Mouse (Mus musculus): ENCODE measurements around the gene Gm20388. TPM values are rescaled to one million over a fixed set of nuclear protein-coding genes. Genes with fewer than 3 reads are reported as not detected.

The Gm20388 gene
- polyA plus RNA-seq, 1 experiment from 2014 or later: not detected

DNA sequence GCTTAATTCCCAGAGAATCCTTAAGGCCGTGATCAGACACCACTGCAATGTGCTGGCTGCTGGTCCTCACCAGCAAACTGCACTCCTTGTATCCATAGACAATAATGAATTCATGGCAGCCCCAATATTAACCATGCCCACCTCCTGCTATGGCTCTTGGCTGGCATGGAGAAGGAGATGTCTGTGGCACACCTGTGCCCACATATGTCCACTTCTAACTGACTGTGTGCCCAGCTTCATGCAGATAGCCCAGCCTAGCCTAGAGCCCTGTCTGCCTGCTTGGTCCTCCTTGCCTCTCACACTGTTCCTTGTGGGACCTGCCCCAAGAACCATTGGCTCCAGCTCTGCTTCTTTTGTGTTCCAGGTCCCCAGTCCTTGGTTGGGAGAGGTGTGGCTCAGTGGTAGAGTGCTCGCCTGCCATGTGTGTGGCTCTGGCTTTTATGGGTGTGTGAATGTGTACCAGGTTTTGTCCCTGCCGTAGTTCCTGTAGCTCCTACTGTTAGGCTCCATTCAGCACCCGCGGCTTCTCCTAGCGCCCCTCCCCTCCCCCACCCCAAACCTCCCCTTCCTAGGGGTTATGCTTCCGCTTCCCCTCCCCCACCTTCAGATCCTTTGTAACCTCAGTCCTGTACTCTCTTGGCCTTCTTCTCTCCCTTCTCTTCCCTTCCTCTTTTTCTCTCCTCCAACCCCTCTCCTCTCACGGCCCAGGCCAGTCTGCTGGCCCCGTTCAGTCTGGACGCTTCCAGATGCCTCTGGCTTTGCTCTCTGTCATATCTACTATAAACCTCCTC, 2646.8 kb downstream of the Gm20388 start:
- ATAC-seq (ENCODE audit: low FRiP score, low TSS enrichment): no peak
- 43% methylated on average over 10 of the region's 10 CpGs for WGBS
- Histone ChIP-seq H3K9ac (ENCODE audit: low read depth, low read length) (no peak overlapping the region), H3K9me3 (ENCODE audit: control insufficient read depth, low read length) (no peaks in the 10 kb centered on the region), H3K27ac (ENCODE audit: low read depth, low read length) (no peak overlapping the region; the same call in 1 of the 2 replicates), H3K4me3 (ENCODE audit: low read length) (no peak overlapping the region), H3K4me2 (replicated peaks; ENCODE audit: low read depth, low read length) (no peak overlapping the region), H3K27me3 (ENCODE audit: control insufficient read depth, insufficient read depth, low read length) (no peaks in the 10 kb centered on the region), H3K4me1 (ENCODE audit: control insufficient read depth, insufficient read depth, low read length) (0 out of 2 replicates have a peak, but pooled peaks cover 8% of the 10 kb centered on the region), H3K36me3 (ENCODE audit: control insufficient read depth, insufficient read depth, low read length) (no peaks in the 10 kb centered on the region)

DNA sequence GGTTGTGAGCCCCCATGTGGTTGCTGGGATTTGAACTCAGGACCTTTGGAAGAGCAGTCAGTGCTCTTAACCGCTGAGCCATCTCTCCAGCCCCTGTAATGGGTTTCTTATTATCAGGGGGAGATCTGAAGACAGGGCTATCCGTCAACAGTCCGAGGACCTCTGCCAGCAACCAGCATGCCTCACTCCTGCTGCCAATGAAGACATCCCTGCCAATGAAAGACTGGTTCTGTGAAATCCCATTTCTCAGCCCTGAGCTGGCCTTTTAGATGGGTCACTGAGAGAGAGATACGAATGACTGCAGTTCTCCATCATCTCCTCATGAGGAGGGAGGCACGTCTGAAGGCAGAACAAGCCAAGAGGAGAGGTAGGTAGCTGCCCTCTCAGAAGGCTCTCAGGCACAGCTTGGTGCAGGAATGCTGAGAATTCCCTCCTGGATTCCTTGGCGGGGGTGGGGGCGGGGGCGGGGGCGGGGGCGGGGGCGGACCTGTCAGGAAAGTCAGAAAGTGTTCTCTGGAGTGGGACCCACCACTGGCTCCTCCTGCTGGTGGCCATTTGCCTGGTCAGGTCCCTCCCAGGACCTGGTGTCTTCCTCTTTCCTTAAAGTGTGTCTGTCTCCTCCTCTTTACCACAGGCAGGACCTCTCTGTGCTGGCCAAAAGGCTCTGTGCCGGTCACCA, 2648.2 kb downstream of the Gm20388 start:
- no peaks in the 10 kb centered on the region for H3K9me3 ChIP-seq (ENCODE audit: control insufficient read depth, low read length)
- no peaks in the 10 kb centered on the region for H3K36me3 ChIP-seq (ENCODE audit: control insufficient read depth, insufficient read depth, low read length)
- no peak overlapping the region for H3K4me2 ChIP-seq (replicated peaks; ENCODE audit: low read depth, low read length)
- 0 out of 2 replicates have a peak, but pooled peaks cover 8% of the 10 kb centered on the region for H3K4me1 ChIP-seq (ENCODE audit: control insufficient read depth, insufficient read depth, low read length)
- peak; percentile 37; the same call in 1 of the 2 replicates for ATAC-seq (ENCODE audit: low FRiP score, low TSS enrichment)
- no peak overlapping the region for H3K9ac ChIP-seq (ENCODE audit: low read depth, low read length)
- peak overlapping the region; percentile 55; the same call in 1 of the 2 replicates for H3K27ac ChIP-seq (ENCODE audit: low read depth, low read length)
- 17% methylated on average over 12 of the region's 12 CpGs for WGBS
- H3K4me3 ChIP-seq (ENCODE audit: low read length): no peak overlapping the region
- no peaks in the 10 kb centered on the region for H3K27me3 ChIP-seq (ENCODE audit: control insufficient read depth, insufficient read depth, low read length)

DNA sequence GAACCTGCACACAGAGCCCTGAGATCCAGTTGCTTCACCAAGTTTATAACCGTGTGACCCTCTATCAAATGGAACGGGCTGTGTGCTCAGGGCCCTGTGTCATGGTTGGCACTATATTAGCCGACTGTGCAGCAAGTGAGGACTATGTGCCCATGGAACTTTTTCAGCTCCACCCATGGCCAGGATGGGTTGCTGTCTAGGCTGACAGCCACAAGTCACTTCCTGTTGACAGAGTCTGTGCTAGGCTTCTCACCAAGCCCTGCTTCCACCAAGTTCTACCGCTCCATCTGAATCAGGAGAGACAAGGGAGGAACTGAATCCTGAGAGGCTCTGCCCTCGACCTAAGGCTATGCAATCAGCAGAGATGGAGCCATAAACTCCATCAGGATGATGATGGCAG, 2650.6 kb downstream of the Gm20388 start:
- no peak for ATAC-seq (ENCODE audit: low FRiP score, low TSS enrichment)
- no peak overlapping the region for H3K27ac ChIP-seq (ENCODE audit: low read depth, low read length)

DNA sequence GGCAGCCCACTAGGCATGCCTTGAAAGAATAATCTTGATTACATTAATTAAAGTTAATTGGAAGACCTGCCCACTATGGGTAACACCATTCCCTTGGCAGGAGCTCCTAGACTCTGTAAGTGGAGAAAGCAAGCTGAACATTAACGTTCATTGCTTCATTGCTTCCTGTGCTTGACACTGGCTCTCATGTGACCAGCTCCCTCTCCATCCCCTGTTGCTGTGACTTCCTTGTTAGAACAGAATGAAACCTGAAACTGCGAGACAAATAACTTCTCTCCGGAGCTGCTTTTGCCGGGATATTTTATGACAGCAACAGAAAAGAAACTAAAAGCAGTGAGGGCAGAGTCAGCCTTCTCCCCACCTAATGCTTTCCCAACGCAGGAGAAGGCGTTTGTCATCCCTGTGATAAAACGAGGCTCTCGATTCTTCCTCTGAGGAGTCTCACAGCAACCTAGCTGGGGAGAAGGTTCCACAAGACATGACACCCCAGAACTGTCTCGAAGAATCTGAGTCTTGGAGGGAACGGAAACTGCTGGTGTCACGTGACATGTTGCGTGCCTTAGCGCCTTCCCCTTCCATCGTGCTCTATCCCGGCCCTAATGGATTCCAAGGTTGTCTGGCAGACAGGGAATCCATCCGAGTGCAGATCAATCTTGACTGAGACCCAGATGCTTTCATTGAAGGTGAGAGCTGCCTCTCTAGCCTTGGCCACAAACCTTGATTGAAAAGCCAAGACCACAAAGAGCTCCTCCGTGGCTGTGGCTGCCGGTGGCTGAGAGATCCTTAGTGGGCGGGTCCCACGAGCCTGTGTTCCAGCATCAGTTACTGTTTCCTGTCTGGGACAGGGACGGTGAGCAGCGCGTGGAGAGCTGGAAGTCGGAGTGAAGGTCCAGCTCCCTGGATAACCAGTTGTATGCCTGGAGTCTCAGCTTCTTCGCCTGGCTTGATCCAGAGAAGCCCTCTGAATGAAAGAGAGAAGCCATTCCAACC, 2654.0 kb downstream of the Gm20388 start:
- Histone ChIP-seq H3K9ac (ENCODE audit: low read depth, low read length) (no peak overlapping the region), H3K4me3 (ENCODE audit: low read length) (no peak overlapping the region), H3K9me3 (ENCODE audit: control insufficient read depth, low read length) (no peaks in the 10 kb centered on the region), H3K27me3 (ENCODE audit: control insufficient read depth, insufficient read depth, low read length) (no peaks in the 10 kb centered on the region), H3K36me3 (ENCODE audit: control insufficient read depth, insufficient read depth, low read length) (peaks cover 6% of the 10 kb centered on the region), H3K4me1 (ENCODE audit: control insufficient read depth, insufficient read depth, low read length) (peaks cover 19% of the 10 kb centered on the region), H3K4me2 (replicated peaks; ENCODE audit: low read depth, low read length) (no peak overlapping the region), H3K27ac (ENCODE audit: low read depth, low read length) (no peak overlapping the region)
- no peak for ATAC-seq (ENCODE audit: low FRiP score, low TSS enrichment)
- WGBS: 74% methylated on average over 25 of the region's 25 CpGs

More for the DNA sequence above, 2650.6 kb downstream of the Gm20388 start:
- H3K36me3 ChIP-seq (ENCODE audit: control insufficient read depth, insufficient read depth, low read length): no peaks in the 10 kb centered on the region
- WGBS: 85% methylated on average over 5 of the region's 5 CpGs
- no peak overlapping the region for H3K9ac ChIP-seq (ENCODE audit: low read depth, low read length)
- no peaks in the 10 kb centered on the region for H3K9me3 ChIP-seq (ENCODE audit: control insufficient read depth, low read length)
- H3K27me3 ChIP-seq (ENCODE audit: control insufficient read depth, insufficient read depth, low read length): no peaks in the 10 kb centered on the region
- 0 out of 2 replicates have a peak, but pooled peaks cover 7% of the 10 kb centered on the region for H3K4me1 ChIP-seq (ENCODE audit: control insufficient read depth, insufficient read depth, low read length)
- H3K4me3 ChIP-seq (ENCODE audit: low read length): no peak overlapping the region
- H3K4me2 ChIP-seq (replicated peaks; ENCODE audit: low read depth, low read length): no peak overlapping the region

DNA sequence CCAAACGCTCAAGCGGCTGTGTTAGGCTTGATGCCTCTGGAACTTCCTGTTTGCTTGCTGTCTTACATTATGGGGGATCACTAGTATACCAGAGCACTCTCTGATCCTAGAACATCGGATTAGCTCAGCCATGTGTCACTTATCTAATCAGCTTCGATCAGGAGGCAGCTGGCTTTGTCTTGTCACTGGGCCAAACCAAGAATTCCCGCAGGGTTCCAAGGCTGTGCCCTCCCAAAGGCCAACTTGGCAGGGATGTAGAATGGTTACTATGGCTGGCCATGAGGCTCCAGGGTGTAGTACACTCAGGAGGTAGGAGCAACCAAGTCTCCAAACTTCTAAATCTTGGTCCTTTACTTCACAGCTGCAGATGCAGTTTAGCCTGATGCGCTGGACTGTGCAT, 2656.1 kb downstream of the Gm20388 start:
- H3K27me3 ChIP-seq (ENCODE audit: control insufficient read depth, insufficient read depth, low read length): no peaks in the 10 kb centered on the region
- peak overlapping the region; percentile 91 for H3K9ac ChIP-seq (ENCODE audit: low read depth, low read length)
- WGBS: 47% methylated on average over 6 of the region's 6 CpGs
- H3K4me2 ChIP-seq (replicated peaks; ENCODE audit: low read depth, low read length): peak overlapping the region; percentile 58
- H3K4me1 ChIP-seq (ENCODE audit: control insufficient read depth, insufficient read depth, low read length): peaks cover 24% of the 10 kb centered on the region
- H3K36me3 ChIP-seq (ENCODE audit: control insufficient read depth, insufficient read depth, low read length): peaks cover 27% of the 10 kb centered on the region
- H3K4me3 ChIP-seq (ENCODE audit: low read length): peak overlapping the region; percentile 97
- no peaks in the 10 kb centered on the region for H3K9me3 ChIP-seq (ENCODE audit: control insufficient read depth, low read length)
- peak overlapping the region; percentile 95 for H3K27ac ChIP-seq (ENCODE audit: low read depth, low read length)
- ATAC-seq (ENCODE audit: low FRiP score, low TSS enrichment): no peak

DNA sequence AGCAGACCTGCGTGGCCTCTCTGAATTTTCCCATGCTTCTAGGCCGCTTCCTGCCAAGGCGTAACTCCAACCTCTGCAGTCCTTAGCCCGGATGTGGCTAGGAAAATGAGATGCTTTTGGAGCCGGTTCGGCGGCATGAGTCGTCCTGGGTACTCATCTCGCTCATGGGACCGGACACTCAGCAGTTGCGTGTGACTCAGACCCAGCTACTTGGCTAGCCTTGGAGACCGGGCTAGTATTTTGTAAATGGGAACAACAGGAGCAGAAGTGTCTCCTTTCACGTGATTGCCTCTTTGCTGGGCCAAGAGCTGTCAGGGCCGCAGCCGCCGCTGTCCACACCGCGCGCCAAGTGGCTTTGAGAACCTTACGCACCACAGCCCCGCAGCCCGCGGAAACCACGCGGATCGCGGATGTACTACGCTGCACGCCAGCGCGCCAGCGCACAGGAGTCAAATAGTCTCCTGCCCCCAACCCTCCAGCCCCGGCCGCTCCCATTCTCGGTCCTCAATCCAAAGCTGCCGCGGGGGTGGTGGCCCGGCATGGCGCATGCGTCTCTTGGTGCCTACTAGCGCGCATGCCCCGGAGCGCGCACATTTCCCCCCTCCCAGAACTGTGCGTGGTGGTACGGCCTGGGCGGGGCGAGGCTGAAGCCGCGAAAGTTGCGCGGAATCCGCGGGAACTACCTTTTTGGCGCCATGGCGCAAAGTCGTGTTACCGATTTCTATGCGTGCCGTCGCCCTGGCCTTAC, 2656.9 kb downstream of the Gm20388 start, which contains the start of gene Cdt1:
Gene Cdt1 (plus strand): TSS at position 655 of the 748 bp plus-strand sequence.
- H3K27me3 ChIP-seq (ENCODE audit: control insufficient read depth, insufficient read depth, low read length): no peaks in the 10 kb centered on the region
- peak within 1 kb of the TSS; percentile 58 for H3K4me2 ChIP-seq (replicated peaks; ENCODE audit: low read depth, low read length)
- peaks cover 24% of the 10 kb centered on the region for H3K4me1 ChIP-seq (ENCODE audit: control insufficient read depth, insufficient read depth, low read length)
- H3K9ac ChIP-seq (ENCODE audit: low read depth, low read length): peak within 1 kb of the TSS; percentile 91
- no peaks in the 10 kb centered on the region for H3K9me3 ChIP-seq (ENCODE audit: control insufficient read depth, low read length)
- peaks cover 35% of the 10 kb centered on the region for H3K36me3 ChIP-seq (ENCODE audit: control insufficient read depth, insufficient read depth, low read length)
- WGBS: under 1% methylated on average over 61 of the region's 62 CpGs
- peak within 1 kb of the TSS; percentile 95 for H3K27ac ChIP-seq (ENCODE audit: low read depth, low read length)
- ATAC-seq (ENCODE audit: low FRiP score, low TSS enrichment): peak; percentile 94
- H3K4me3 ChIP-seq (ENCODE audit: low read length): peak within 1 kb of the TSS; percentile 97

DNA sequence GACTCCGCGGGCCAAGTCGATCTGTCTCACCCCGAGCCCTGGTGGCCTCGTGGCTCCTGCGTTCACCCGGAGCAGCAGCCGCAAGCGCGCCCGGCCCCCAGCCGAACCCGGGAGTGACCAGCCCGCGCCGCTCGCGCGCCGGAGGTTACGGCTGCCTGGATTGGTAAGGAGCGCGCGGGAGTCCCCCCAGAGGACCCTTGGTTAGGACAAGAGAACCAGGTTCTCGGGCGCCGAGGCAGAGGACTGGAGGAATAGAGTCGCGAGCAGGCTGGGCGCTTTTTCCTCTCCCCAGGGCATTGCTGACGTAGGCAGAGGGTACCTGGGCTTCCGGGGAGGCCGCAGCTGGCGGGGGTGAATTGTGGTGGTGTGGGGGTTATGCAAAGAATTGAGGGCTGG, 2657.5 kb downstream of the Gm20388 start:
- H3K4me2 ChIP-seq (replicated peaks; ENCODE audit: low read depth, low read length): peak overlapping the region; percentile 58
- peaks cover 41% of the 10 kb centered on the region for H3K36me3 ChIP-seq (ENCODE audit: control insufficient read depth, insufficient read depth, low read length)
- peak overlapping the region; percentile 95 for H3K27ac ChIP-seq (ENCODE audit: low read depth, low read length)
- no peaks in the 10 kb centered on the region for H3K27me3 ChIP-seq (ENCODE audit: control insufficient read depth, insufficient read depth, low read length)
- no peaks in the 10 kb centered on the region for H3K9me3 ChIP-seq (ENCODE audit: control insufficient read depth, low read length)
- H3K4me1 ChIP-seq (ENCODE audit: control insufficient read depth, insufficient read depth, low read length): peaks cover 24% of the 10 kb centered on the region
- peak overlapping the region; percentile 97 for H3K4me3 ChIP-seq (ENCODE audit: low read length)
- under 1% methylated on average over 34 of the region's 34 CpGs for WGBS
- ATAC-seq (ENCODE audit: low FRiP score, low TSS enrichment): peak; percentile 56
- peak overlapping the region; percentile 91 for H3K9ac ChIP-seq (ENCODE audit: low read depth, low read length)

DNA sequence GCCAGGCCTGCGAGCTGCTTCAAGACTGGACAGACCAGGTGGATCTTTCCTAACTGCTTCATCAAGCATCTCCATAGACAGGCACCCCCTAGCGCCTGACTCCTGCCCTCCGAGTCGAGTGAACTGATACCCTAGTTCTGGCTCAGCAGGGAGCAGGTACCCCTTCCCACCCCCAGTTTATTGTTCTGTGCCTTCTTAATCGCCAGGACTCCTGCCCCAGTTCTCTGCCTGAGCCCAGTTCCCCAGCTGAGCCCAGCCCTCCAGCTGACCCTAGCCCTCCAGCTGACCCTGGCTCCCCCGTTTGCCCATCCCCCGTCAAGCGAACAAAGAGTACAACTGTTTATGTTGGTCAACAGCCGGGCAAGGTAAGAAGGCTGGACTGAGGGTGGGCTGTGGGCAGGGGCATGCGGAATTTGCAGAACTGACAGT, 2658.3 kb downstream of the Gm20388 start:
- no peaks in the 10 kb centered on the region for H3K9me3 ChIP-seq (ENCODE audit: control insufficient read depth, low read length)
- 12% methylated on average over 10 of the region's 10 CpGs for WGBS
- peaks cover 24% of the 10 kb centered on the region for H3K4me1 ChIP-seq (ENCODE audit: control insufficient read depth, insufficient read depth, low read length)
- no peak overlapping the region for H3K27ac ChIP-seq (ENCODE audit: low read depth, low read length)
- peak overlapping the region; percentile 58 for H3K4me2 ChIP-seq (replicated peaks; ENCODE audit: low read depth, low read length)
- no peak for ATAC-seq (ENCODE audit: low FRiP score, low TSS enrichment)
- H3K4me3 ChIP-seq (ENCODE audit: low read length): peak overlapping the region; percentile 97
- H3K27me3 ChIP-seq (ENCODE audit: control insufficient read depth, insufficient read depth, low read length): no peaks in the 10 kb centered on the region
- H3K36me3 ChIP-seq (ENCODE audit: control insufficient read depth, insufficient read depth, low read length): peaks cover 47% of the 10 kb centered on the region
- peak overlapping the region; percentile 91 for H3K9ac ChIP-seq (ENCODE audit: low read depth, low read length)
